In genomic region chr17:55956129-55956528, GRCm38 (mm10) we compare ENCODE assay signal across 7 mouse cellular contexts. TPM values are rescaled to one million over a fixed set of nuclear protein-coding genes. Genes with fewer than 3 reads are reported as not detected.
DNase-seq lines count a peak whose midpoint lies in the region; ATAC-seq and TF ChIP-seq lines count a peak whose summit lies in the region.

No protein-coding gene starts in this region.

- peaks cover 25% of the 10 kb centered on the region for H3K27me3 ChIP-seq in forebrain, embryonic 13.5 days
- 0 out of 2 replicates have a peak, but pooled peaks cover 10% of the 10 kb centered on the region for H3K27me3 ChIP-seq in intestine, postnatal 0 days (replicated peaks; ENCODE audit: control insufficient read depth, insufficient read depth, low read length)
- H3K27me3 ChIP-seq in midbrain, embryonic 12.5 days: peaks cover 23% of the 10 kb centered on the region

- H3K36me3 ChIP-seq in forebrain, embryonic 13.5 days (ENCODE audit: poor library complexity, severe bottlenecking): no peaks in the 10 kb centered on the region; the same call in 1 of the 2 replicates
- H3K36me3 ChIP-seq in intestine, postnatal 0 days (ENCODE audit: control insufficient read depth, insufficient read depth): 0 out of 2 replicates have a peak, but pooled peaks cover 5% of the 10 kb centered on the region
- H3K36me3 ChIP-seq in midbrain, embryonic 12.5 days: no peaks in the 10 kb centered on the region

- ATAC-seq in forebrain, embryonic 13.5 days: peak; percentile 22
- ATAC-seq in intestine, postnatal 0 days: peak; percentile 42
- peak; percentile 10; the same call in 1 of the 2 replicates for ATAC-seq in midbrain, embryonic 12.5 days (ENCODE audit: low FRiP score, low read depth)

- peak; percentile 54 for DNase-seq in T-cell, adult 2 months (ENCODE audit: low spot score)
- DNase-seq in c-Kit-positive CD71-positive TER-119-negative erythroid progenitor cells, embryonic 14.5 days (ENCODE audit: low read depth): peak; percentile 70
- peak; percentile 85 for DNase-seq in left cerebral cortex, postnatal 4 days
- DNase-seq in telencephalon, adult 2 months (ENCODE audit: low read depth, low spot score): peak; percentile 55

- no peak for TF ChIP-seq CTCF in intestine, postnatal 0 days (IDR thresholded peaks at IDR 0.05; ENCODE audit: low read depth)

- no peak overlapping the region for H3K27ac ChIP-seq in forebrain, embryonic 13.5 days
- H3K27ac ChIP-seq in intestine, postnatal 0 days (ENCODE audit: low read depth, low read length): no peak overlapping the region
- H3K27ac ChIP-seq in midbrain, embryonic 12.5 days (replicated peaks): peak overlapping the region; percentile 54

- WGBS in forebrain, embryonic 13.5 days: 0% methylated on average over 26 of the region's 26 CpGs
- WGBS in intestine, postnatal 0 days: 3% methylated on average over 26 of the region's 26 CpGs
- under 1% methylated on average over 26 of the region's 26 CpGs for WGBS in midbrain, embryonic 12.5 days

- H3K4me1 ChIP-seq in forebrain, embryonic 13.5 days: peaks cover 35% of the 10 kb centered on the region
- H3K4me1 ChIP-seq in intestine, postnatal 0 days (replicated peaks; ENCODE audit: control insufficient read depth, insufficient read depth, low read length): 0 out of 2 replicates have a peak, but pooled peaks cover 2% of the 10 kb centered on the region
- peaks cover 27% of the 10 kb centered on the region for H3K4me1 ChIP-seq in midbrain, embryonic 12.5 days

- peak overlapping the region; percentile 52 for H3K4me3 ChIP-seq in forebrain, embryonic 13.5 days
- peak overlapping the region; percentile 39 for H3K4me3 ChIP-seq in intestine, postnatal 0 days (ENCODE audit: low read depth, low read length)
- H3K4me3 ChIP-seq in midbrain, embryonic 12.5 days: peak overlapping the region; percentile 50

- no peaks in the 10 kb centered on the region for H3K9me3 ChIP-seq in forebrain, embryonic 13.5 days (replicated peaks)
- no peaks in the 10 kb centered on the region for H3K9me3 ChIP-seq in intestine, postnatal 0 days (ENCODE audit: control insufficient read depth)
- no peaks in the 10 kb centered on the region for H3K9me3 ChIP-seq in midbrain, embryonic 12.5 days

- intact Hi-C loops in left cerebral cortex, postnatal 4 days (cut with DNase I): no loop called here

- H3K4me2 ChIP-seq in forebrain, embryonic 13.5 days: peak overlapping the region; percentile 79
- H3K4me2 ChIP-seq in intestine, postnatal 0 days (replicated peaks; ENCODE audit: low read depth): peak overlapping the region; percentile 67
- peak overlapping the region; percentile 84 for H3K4me2 ChIP-seq in midbrain, embryonic 12.5 days (replicated peaks)

- peak overlapping the region; percentile 70 for H3K9ac ChIP-seq in forebrain, embryonic 13.5 days
- no peak overlapping the region for H3K9ac ChIP-seq in intestine, postnatal 0 days (ENCODE audit: low read depth, low read length)
- H3K9ac ChIP-seq in midbrain, embryonic 12.5 days (replicated peaks): peak overlapping the region; percentile 64

RNA-seq across cellular contexts. Expression of gene Yju2, which starts 2.8 kb away (rescaled TPM):
- 29.2 and 32.1 TPM in 2 replicates for polyA plus RNA-seq in forebrain, embryonic 13.5 days (2015; fragmentation: Nextera tagmentation; extraction: Ambion mirVana)
- polyA plus RNA-seq in intestine, postnatal 0 days (2015; fragmentation: Nextera tagmentation; extraction: Ambion mirVana): 10.2 and 10.9 TPM in 2 replicates
- 10 to 100 TPM; 16.7 to 18.2 TPM for total RNA-seq in left cerebral cortex, postnatal 4 days (2021)
- 28.7 and 29.4 TPM in 2 replicates for polyA plus RNA-seq in midbrain, embryonic 12.5 days (2016; fragmentation: Nextera tagmentation; extraction: Ambion mirVana)

RNA-seq across cellular contexts. Expression of gene Ebi3, which starts 3.7 kb away (rescaled TPM):
- 2.4 and 2.6 TPM in 2 replicates for polyA plus RNA-seq in forebrain, embryonic 13.5 days (2015; fragmentation: Nextera tagmentation; extraction: Ambion mirVana)
- polyA plus RNA-seq in intestine, postnatal 0 days (2015; fragmentation: Nextera tagmentation; extraction: Ambion mirVana): 1.5 and 1.6 TPM in 2 replicates
- total RNA-seq in left cerebral cortex, postnatal 4 days (2021): 1 to 10 TPM; 4.9 to 5.9 TPM
- polyA plus RNA-seq in midbrain, embryonic 12.5 days (2016; fragmentation: Nextera tagmentation; extraction: Ambion mirVana): 3.2 and 3.8 TPM in 2 replicates

RNA-seq across cellular contexts. Expression of gene Zfp119b, which starts 6.8 kb away (rescaled TPM):
- 6.6 and 7.3 TPM in 2 replicates for polyA plus RNA-seq in forebrain, embryonic 13.5 days (2015; fragmentation: Nextera tagmentation; extraction: Ambion mirVana)
- polyA plus RNA-seq in intestine, postnatal 0 days (2015; fragmentation: Nextera tagmentation; extraction: Ambion mirVana): 3.4 and 3.7 TPM in 2 replicates
- 1 to 10 TPM; 4.4 to 5.7 TPM for total RNA-seq in left cerebral cortex, postnatal 4 days (2021)
- polyA plus RNA-seq in midbrain, embryonic 12.5 days (2016; fragmentation: Nextera tagmentation; extraction: Ambion mirVana): 6.1 and 6.3 TPM in 2 replicates

RNA-seq across cellular contexts. Expression of gene Shd, which starts 14.1 kb away (rescaled TPM):
- 102 TPM in 2 replicates for polyA plus RNA-seq in forebrain, embryonic 13.5 days (2015; fragmentation: Nextera tagmentation; extraction: Ambion mirVana)
- polyA plus RNA-seq in intestine, postnatal 0 days (2015; fragmentation: Nextera tagmentation; extraction: Ambion mirVana): 2.7 and 2.9 TPM in 2 replicates
- total RNA-seq in left cerebral cortex, postnatal 4 days (2021): 100 to 1,000 TPM in 1 of 2 experiments, 10 to 100 TPM in 1; 99.6 to 101 TPM
- 123 and 131 TPM in 2 replicates for polyA plus RNA-seq in midbrain, embryonic 12.5 days (2016; fragmentation: Nextera tagmentation; extraction: Ambion mirVana)

RNA-seq across cellular contexts. Expression of gene Fsd1, which starts 30.2 kb away (rescaled TPM):
- polyA plus RNA-seq in forebrain, embryonic 13.5 days (2015; fragmentation: Nextera tagmentation; extraction: Ambion mirVana): 96.0 and 113 TPM in 2 replicates
- polyA plus RNA-seq in intestine, postnatal 0 days (2015; fragmentation: Nextera tagmentation; extraction: Ambion mirVana): 3.6 and 4.2 TPM in 2 replicates
- 100 to 1,000 TPM; 110 to 119 TPM for total RNA-seq in left cerebral cortex, postnatal 4 days (2021)
- 89.8 and 98.3 TPM in 2 replicates for polyA plus RNA-seq in midbrain, embryonic 12.5 days (2016; fragmentation: Nextera tagmentation; extraction: Ambion mirVana)
